In the genomic region with DNA sequence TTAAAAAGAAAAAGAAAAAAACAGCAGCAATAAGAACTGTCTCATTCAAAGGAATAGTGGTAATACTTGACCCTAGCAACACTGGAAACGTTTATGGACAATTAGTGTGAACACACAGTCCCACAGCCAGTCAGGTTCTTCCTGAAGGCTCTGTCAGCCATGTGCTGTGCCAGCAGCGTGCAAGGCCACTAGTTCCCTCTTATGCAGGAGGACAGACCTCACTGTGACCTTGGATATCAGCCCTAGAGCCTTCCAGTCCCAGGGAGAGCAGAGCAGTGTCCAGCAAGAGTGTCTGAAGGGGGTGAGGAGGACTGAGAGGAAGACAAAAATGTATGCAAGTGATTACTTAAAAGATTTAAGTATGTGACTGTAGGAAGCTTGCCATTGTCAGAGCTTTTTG, we compare ENCODE assay signal across 17 mouse cellular contexts. TPM values are rescaled to one million over a fixed set of nuclear protein-coding genes. Genes with fewer than 3 reads are reported as not detected.
DNase-seq lines count a peak whose midpoint lies in the region; TF ChIP-seq lines count a peak whose summit lies in the region.
"Had no signal": no experiment of that assay in that cellular context is flagged by ENCODE, and none has a peak within 500 bp of the region (broad histone marks: within the 10 kb centered on the region; RNA-seq: fewer than 3 reads in every experiment).

No protein-coding gene starts in this region.

- H3K27ac ChIP-seq in layer of hippocampus, adult 2 months, result no peak overlapping the region
- H3K27ac ChIP-seq: embryonic facial prominence, embryonic 13.5 days; forebrain, embryonic 12.5 days; hindbrain, embryonic 10.5 days; hindbrain, embryonic 14.5 days had no signal

- DNase-seq in adrenal gland, adult 2 months, result peak; percentile 74
- DNase-seq in adrenal gland, postnatal 4 days (ENCODE audit: low spot score in 2 of 2), result no peak
- DNase-seq in heart, postnatal 10 days, result peak; percentile 9 to 18
- DNase-seq in heart, postnatal 36 days, result no peak
- DNase-seq in testis, postnatal 14 days (ENCODE audit: low spot score), result peak; percentile 17
- no peak for DNase-seq in testis, postnatal 10 days (ENCODE audit: low spot score)
- no peak for DNase-seq in kidney, postnatal 4 days
- DNase-seq in layer of hippocampus, adult 2 months (ENCODE audit: low spot score in 2 of 2), result no peak
- DNase-seq: cerebellum, adult 11-12 months; cerebellum, adult 9-10 months; cerebellum, postnatal 36 days; gastrocnemius, postnatal 10 days; kidney, adult 2 months had no signal

- intact Hi-C loops in heart, postnatal 10 days (cut with DNase I), result no loop called here
- intact Hi-C loops in heart, postnatal 36 days (cut with DNase I), result no loop called here

- H3K4me3 ChIP-seq in layer of hippocampus, adult 2 months, result no peak overlapping the region
- H3K4me3 ChIP-seq: embryonic facial prominence, embryonic 13.5 days; forebrain, embryonic 12.5 days; hindbrain, embryonic 10.5 days had no signal

- TF ChIP-seq CTCF in layer of hippocampus, adult 2 months (conservative IDR thresholded peaks at IDR 0.05), result no peak

RNA-seq across cellular contexts. Expression of gene Pgm3, which starts 46.0 kb away (rescaled TPM):
- total RNA-seq in adrenal gland, adult 2 months (2021), result 10 to 100 TPM; 20.8 to 52.6 TPM
- polyA plus RNA-seq in adrenal gland, adult 2 months (2012; rRNA removed), result 2.9 and 3.9 TPM in 2 replicates
- 10 to 100 TPM; 36.3 to 38.5 TPM for total RNA-seq in adrenal gland, postnatal 4 days (2021)
- 10 to 100 TPM; 10.6 to 12.3 TPM for total RNA-seq in heart, postnatal 10 days (2021)
- total RNA-seq in heart, postnatal 36 days (2021), result 1 to 10 TPM; 7.2 to 7.8 TPM
- total RNA-seq in layer of hippocampus, adult 2 months (2021), result 10 to 100 TPM; 14.6 to 15.6 TPM

RNA-seq across cellular contexts. Expression of gene Rwdd2a, which starts 46.2 kb away (rescaled TPM):
- total RNA-seq in adrenal gland, adult 2 months (2021), result 1 to 10 TPM; 3.9 to 8.0 TPM
- 5.6 and 16.8 TPM in 2 replicates for polyA plus RNA-seq in adrenal gland, adult 2 months (2012; rRNA removed)
- total RNA-seq in adrenal gland, postnatal 4 days (2021), result 10 to 100 TPM; 14.2 to 15.1 TPM
- under 1 TPM; 0.32 to 0.69 TPM for total RNA-seq in heart, postnatal 10 days (2021)
- total RNA-seq in heart, postnatal 36 days (2021), result under 1 TPM; 0.58 to 0.76 TPM
- total RNA-seq in layer of hippocampus, adult 2 months (2021), result 10 to 100 TPM; 28.2 TPM

RNA-seq across cellular contexts. Expression of gene Dop1a, which starts 58.6 kb away (rescaled TPM):
- 10 to 100 TPM; 20.0 to 26.1 TPM for total RNA-seq in adrenal gland, adult 2 months (2021)
- polyA plus RNA-seq in adrenal gland, adult 2 months (2012; rRNA removed), result 2.9 and 3.1 TPM in 2 replicates
- total RNA-seq in adrenal gland, postnatal 4 days (2021), result 10 to 100 TPM; 34.3 to 35.3 TPM
- 10 to 100 TPM; 23.4 to 26.8 TPM for total RNA-seq in heart, postnatal 10 days (2021)
- 10 to 100 TPM; 17.7 to 19.2 TPM for total RNA-seq in heart, postnatal 36 days (2021)
- 10 to 100 TPM; 60.3 to 63.1 TPM for total RNA-seq in layer of hippocampus, adult 2 months (2021)

Comparison
In these comparisons a context has a peak if more than half of its experiments do, and no peak if none do; other contexts are left out.
1. DNase-seq: peak in adrenal gland, adult 2 months (single experiment), heart, postnatal 10 days (2 of 2) and testis, postnatal 14 days (single experiment); none in adrenal gland, postnatal 4 days (0 of 2), heart, postnatal 36 days (0 of 2), testis, postnatal 10 days (single experiment), kidney, postnatal 4 days (0 of 2) and layer of hippocampus, adult 2 months (0 of 2).